Mouse (Mus musculus) mature B cell (primary cell): ENCODE data around the gene Ppl.

Experiments used
- in situ Hi-C: fragments of 300-500 bp; cut with MboI; formaldehyde crosslinking; loops from 2 replicates; pipeline ENCODE4 v1.14.3; 2019

The Ppl gene

DNA sequence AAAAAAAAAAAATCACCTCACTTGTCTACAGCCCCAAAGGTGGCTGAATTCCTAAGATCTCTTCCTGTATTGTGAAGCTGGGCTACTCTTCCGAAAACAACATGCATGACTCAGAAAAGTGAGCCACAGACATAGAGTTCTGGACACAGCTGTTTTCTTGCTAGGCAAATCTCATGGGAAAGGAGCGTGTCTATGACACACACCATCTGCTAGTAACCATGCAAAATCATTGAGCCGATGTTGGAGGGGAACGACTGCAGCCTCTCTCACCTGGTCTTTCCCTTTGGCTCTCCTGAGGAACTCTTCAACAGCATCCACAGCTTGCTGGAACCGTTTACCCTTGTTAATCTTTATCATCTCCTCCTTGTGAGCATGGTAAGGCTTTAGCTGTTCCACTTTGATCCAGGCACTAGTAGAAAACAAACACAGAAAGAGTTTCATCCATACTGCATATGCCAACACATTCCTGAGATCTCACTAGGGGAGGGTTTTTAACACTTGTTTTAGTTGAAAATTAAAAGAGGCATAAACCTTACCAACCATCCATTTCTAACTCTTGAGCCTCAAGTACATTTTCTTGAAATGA, 95.5 kb downstream of the Ppl start:
- in situ Hi-C loops: no loop called here
